Mouse (Mus musculus) MEL (cell line): ENCODE measurements around the gene Gm7075. TPM values are rescaled to one million over a fixed set of nuclear protein-coding genes. Genes with fewer than 3 reads are reported as not detected.
"Not testable (repeated sequence)": the region's sequence is repeated elsewhere in the genome, so short reads cannot be mapped to it uniquely, and the experiment has no call there.

Experiments used
- DNase-seq: peaks from one replicate; pipeline ENCODE4 v3.0.0; 2011; ENCODE audit warnings: low read depth, low spot score
- H3K27ac ChIP-seq: 2 replicates; pipeline ENCODE4 v1.5.1; 2012; ENCODE audit warnings: low read depth, mild to moderate bottlenecking, control low read depth, low read length, moderate library complexity; ENCODE audit not compliant: control insufficient read depth
- H3K27me3 ChIP-seq, 2 experiments: fragments of 150-350 bp in 1 of 2; sonication (generic) in 1 of 2; 2 replicates each; pipeline ENCODE4 v1.6.1; 2012; ENCODE audit warnings: low read length in 2 of 2, mild to moderate bottlenecking in 2 of 2, improper control_type of control experiment in 1 of 2, moderate library complexity in 1 of 2; ENCODE audit not compliant: insufficient read depth in 2 of 2, control insufficient read depth in 1 of 2
- H3K36me3 ChIP-seq, 2 experiments: 2 replicates each; pipeline ENCODE4 v1.6.1; 2012 to 2014; ENCODE audit warnings: low read length in 2 of 2, improper control_type of control experiment in 1 of 2, inconsistent platforms in 1 of 2, mild to moderate bottlenecking in 1 of 2; ENCODE audit not compliant: insufficient read depth in 2 of 2, control insufficient read depth in 1 of 2
- H3K4me1 ChIP-seq, 2 experiments: fragments of 150-350 bp in 1 of 2; sonication (generic) in 1 of 2; 2 replicates each; pipeline ENCODE4 v1.6.1; 2012; ENCODE audit warnings: low read length in 2 of 2, improper control_type of control experiment in 1 of 2, mild to moderate bottlenecking in 1 of 2; ENCODE audit not compliant: insufficient read depth in 2 of 2, control insufficient read depth in 1 of 2
- H3K4me3 ChIP-seq, 2 experiments: fragments of 150-350 bp in 1 of 2; sonication (generic) in 1 of 2; 2 replicates each; pipeline ENCODE4 v1.5.1; 2012; ENCODE audit warnings: low read depth in 2 of 2, low read length in 2 of 2, mild to moderate bottlenecking in 2 of 2, moderate library complexity in 2 of 2, control low read depth in 1 of 2, improper control_type of control experiment in 1 of 2; ENCODE audit not compliant: control insufficient read depth in 1 of 2, insufficient read depth in 1 of 2
- H3K79me2 ChIP-seq: 2 replicates; pipeline ENCODE4 v1.6.1; 2012; ENCODE audit warnings: mild to moderate bottlenecking, low read length, moderate library complexity; ENCODE audit not compliant: control insufficient read depth, poor library complexity, insufficient read depth
- H3K9ac ChIP-seq: 2 replicates; pipeline ENCODE4 v1.6.1; 2012; ENCODE audit warnings: low read depth, mild to moderate bottlenecking, control low read depth, low read length, moderate library complexity; ENCODE audit not compliant: control insufficient read depth, poor library complexity, severe bottlenecking
- H3K9me3 ChIP-seq: fragments of 150-350 bp; sonication (generic); replicated peaks from 2 replicates; pipeline ENCODE4 v1.6.1; 2012; ENCODE audit warnings: mild to moderate bottlenecking, low read length, improper control_type of control experiment, moderate library complexity; ENCODE audit not compliant: insufficient read depth
- BHLHE40 ChIP-seq: IDR thresholded peaks from 2 replicates; pipeline ENCODE4 v1.6.1; 2012; ENCODE audit warnings: low read depth, mild to moderate bottlenecking, inconsistent platforms, low read length, improper control_type of control experiment, borderline replicate concordance
- CHD1 ChIP-seq: IDR thresholded peaks from 2 replicates; pipeline ENCODE4 v1.6.1; 2012; ENCODE audit warnings: low read depth, mild to moderate bottlenecking, inconsistent platforms, low read length, improper control_type of control experiment
- CHD2 ChIP-seq: IDR thresholded peaks from 2 replicates; pipeline ENCODE4 v1.6.1; 2011; ENCODE audit warnings: low read length, improper control_type of control experiment
- CTCF ChIP-seq, 3 experiments: IDR thresholded peaks in 2 of 3; conservative IDR thresholded peaks in 1 of 3; 2 replicates each; pipeline ENCODE4 v1.5.1; 2011 to 2012; ENCODE audit warnings: low read length in 3 of 3, low read depth in 2 of 3, mild to moderate bottlenecking in 2 of 3, improper control_type of control experiment in 1 of 3, inconsistent platforms in 1 of 3, mixed read lengths in 1 of 3, moderate library complexity in 1 of 3; ENCODE audit not compliant: control insufficient read depth in 1 of 3, insufficient read depth in 1 of 3, poor library complexity in 1 of 3, severe bottlenecking in 1 of 3
- E2F4 ChIP-seq: IDR thresholded peaks from 2 replicates; pipeline ENCODE4 v1.6.1; 2011; ENCODE audit warnings: low read depth, low read length, improper control_type of control experiment, borderline replicate concordance
- ELF1 ChIP-seq: IDR thresholded peaks from 2 replicates; pipeline ENCODE4 v1.6.1; 2014; ENCODE audit warnings: low read depth, mild to moderate bottlenecking, inconsistent platforms, low read length, improper control_type of control experiment, moderate library complexity
- EP300 ChIP-seq, 2 experiments: IDR thresholded peaks; 2 replicates each; pipeline ENCODE4 v1.6.1; 2011; ENCODE audit warnings: improper control_type of control experiment in 2 of 2, low read length in 2 of 2, low read depth in 1 of 2, mild to moderate bottlenecking in 1 of 2
- GABPA ChIP-seq: IDR thresholded peaks from 2 replicates; pipeline ENCODE4 v1.6.1; 2012; ENCODE audit warnings: low read depth, mild to moderate bottlenecking, inconsistent platforms, low read length, improper control_type of control experiment, moderate library complexity
- GATA1 ChIP-seq: IDR thresholded peaks from 2 replicates; pipeline ENCODE4 v1.6.1; 2011; ENCODE audit warnings: low read depth, low read length, improper control_type of control experiment
- HCFC1 ChIP-seq: IDR thresholded peaks from 2 replicates; pipeline ENCODE4 v1.6.1; 2012; ENCODE audit warnings: low read depth, mild to moderate bottlenecking, inconsistent platforms, low read length, improper control_type of control experiment, moderate library complexity
- JUND ChIP-seq: IDR thresholded peaks from 2 replicates; pipeline ENCODE4 v1.6.1; 2011; ENCODE audit warnings: low read depth, mild to moderate bottlenecking, improper control_type of control experiment, low read length
- MAFK ChIP-seq: IDR thresholded peaks from 2 replicates; pipeline ENCODE4 v1.6.1; 2011; ENCODE audit warnings: low read depth, mild to moderate bottlenecking, low read length, improper control_type of control experiment, borderline replicate concordance
- MAX ChIP-seq: IDR thresholded peaks from 2 replicates; pipeline ENCODE4 v1.6.1; 2011; ENCODE audit warnings: low read length, improper control_type of control experiment
- MAZ ChIP-seq: IDR thresholded peaks from 2 replicates; pipeline ENCODE4 v1.6.1; 2012; ENCODE audit warnings: low read depth, mild to moderate bottlenecking, inconsistent platforms, low read length, improper control_type of control experiment
- MEF2A ChIP-seq: IDR thresholded peaks from 2 replicates; pipeline ENCODE4 v1.6.1; 2014; ENCODE audit warnings: low read depth, mild to moderate bottlenecking, inconsistent platforms, low read length, improper control_type of control experiment; ENCODE audit not compliant: poor library complexity, insufficient replicate concordance, severe bottlenecking; ENCODE audit errors: extremely low read depth
- MXI1 ChIP-seq: IDR thresholded peaks from 2 replicates; pipeline ENCODE4 v1.6.1; 2011; ENCODE audit warnings: mild to moderate bottlenecking, low read depth, low read length, improper control_type of control experiment
- MYB ChIP-seq: IDR thresholded peaks from 2 replicates; pipeline ENCODE4 v1.6.1; 2011; ENCODE audit warnings: mild to moderate bottlenecking, low read depth, low read length, improper control_type of control experiment
- POLR2A ChIP-seq, 2 experiments: IDR thresholded peaks; 2 replicates each; pipeline ENCODE4 v1.6.1; 2011 to 2012; ENCODE audit warnings: low read length in 2 of 2, mild to moderate bottlenecking in 2 of 2, control low read depth in 1 of 2, improper control_type of control experiment in 1 of 2, low read depth in 1 of 2, moderate library complexity in 1 of 2; ENCODE audit not compliant: control insufficient read depth in 1 of 2, insufficient read depth in 1 of 2, poor library complexity in 1 of 2
- POLR2AphosphoS5 ChIP-seq: IDR thresholded peaks from 2 replicates; pipeline ENCODE4 v1.6.1; 2012; ENCODE audit warnings: low read depth, borderline replicate concordance, mild to moderate bottlenecking, inconsistent platforms, low read length, moderate library complexity, mixed read lengths
- RAD21 ChIP-seq: IDR thresholded peaks from 2 replicates; pipeline ENCODE4 v1.6.1; 2011; ENCODE audit warnings: mild to moderate bottlenecking, low read depth, low read length, improper control_type of control experiment
- SIN3A ChIP-seq: IDR thresholded peaks from 2 replicates; pipeline ENCODE4 v1.6.1; 2012; ENCODE audit warnings: low read length, improper control_type of control experiment, inconsistent platforms
- SMC3 ChIP-seq: IDR thresholded peaks from 2 replicates; pipeline ENCODE4 v1.6.1; 2011; ENCODE audit warnings: low read depth, low read length, improper control_type of control experiment
- TBP ChIP-seq: IDR thresholded peaks from 2 replicates; pipeline ENCODE4 v1.8.0; 2011; ENCODE audit warnings: low read depth, low read length, improper control_type of control experiment
- TCF12 ChIP-seq: IDR thresholded peaks from 2 replicates; pipeline ENCODE4 v1.6.1; 2014; ENCODE audit warnings: low read depth, mild to moderate bottlenecking, inconsistent platforms, low read length, improper control_type of control experiment, moderate library complexity
- USF1 ChIP-seq: IDR thresholded peaks from 2 replicates; pipeline ENCODE4 v1.6.1; 2014; ENCODE audit warnings: low read depth, mild to moderate bottlenecking, inconsistent platforms, low read length, improper control_type of control experiment, moderate library complexity
- USF2 ChIP-seq, 2 experiments: IDR thresholded peaks; 2 replicates each; pipeline ENCODE4 v1.6.1; 2011 to 2012; ENCODE audit warnings: improper control_type of control experiment in 2 of 2, low read length in 2 of 2, borderline replicate concordance in 1 of 2, inconsistent platforms in 1 of 2, low read depth in 1 of 2, mild to moderate bottlenecking in 1 of 2; ENCODE audit not compliant: insufficient read depth in 1 of 2
- ZC3H11A ChIP-seq: IDR thresholded peaks from 2 replicates; pipeline ENCODE4 v1.6.1; 2012; ENCODE audit warnings: low read depth, mild to moderate bottlenecking, inconsistent platforms, low read length, improper control_type of control experiment
- ZKSCAN1 ChIP-seq: IDR thresholded peaks from 2 replicates; pipeline ENCODE4 v1.6.1; 2012; ENCODE audit warnings: low read depth, mild to moderate bottlenecking, inconsistent platforms, low read length, improper control_type of control experiment, moderate library complexity
- ZMIZ1 ChIP-seq: IDR thresholded peaks from 2 replicates; pipeline ENCODE4 v1.6.1; 2012; ENCODE audit warnings: low read depth, mild to moderate bottlenecking, inconsistent platforms, low read length, improper control_type of control experiment, moderate library complexity
- polyA plus RNA-seq, 2 experiments: library from polyadenylated mRNA; stranded (reverse) in 1 of 2; unstranded in 1 of 2; fragments of >175 nt in 1 of 2; fragments of >200 nt in 1 of 2; gene quantifications; 2 replicates each; pipeline versions ENCODE4 v1.2.1 to v1.2.4; 2012; ENCODE audit warnings: low replicate concordance in 2 of 2, low read depth in 1 of 2; ENCODE audit not compliant: insufficient read length in 2 of 2, insufficient read depth in 1 of 2, missing spikeins in 1 of 2
- total RNA-seq: library from RNA; depleted of rRNA; stranded (reverse); fragments of 300-350 nt; gene quantifications from 2 replicates; pipeline ENCODE4 v1.2.3, GENCODE M21; 2012

The Gm7075 gene
- total and polyA plus RNA-seq, 3 experiments = not detected

GRCm38 (mm10) chr10:63385897-63386296, 35.7 kb downstream of the Gm7075 start:
- H3K27me3 ChIP-seq, H3K79me2 ChIP-seq, H3K9me3 ChIP-seq, H3K36me3 ChIP-seq, H3K4me1 ChIP-seq: not testable (repeated sequence)
- TF ChIP-seq TBP = peak; percentile 93
- Histone ChIP-seq H3K9ac (peak overlapping the region; percentile 56), H3K27ac (peak overlapping the region; percentile 5; the same call in 1 of the 2 replicates), H3K4me3 (peak overlapping the region; percentile 73 to 86)
- DNase-seq = peak; percentile 36

- H3K36me3 ChIP-seq = peaks cover 0 to 3% of the 10 kb centered on the region in 2 experiments; a peak in 2 of 4 replicates
- H3K27ac ChIP-seq = peak within 1 kb of the TSS; percentile 56
- H3K9me3 ChIP-seq = no peaks in the 10 kb centered on the region
- peak within 1 kb of the TSS; percentile 75 for H3K9ac ChIP-seq
- no peaks in the 10 kb centered on the region for H3K79me2 ChIP-seq
- peak within 1 kb of the TSS; percentile 58 to 72 for H3K4me3 ChIP-seq
- H3K4me1 ChIP-seq = peaks cover 0 to 3% of the 10 kb centered on the region in 2 experiments; a peak in 1 of 4 replicates
- no peaks in the 10 kb centered on the region for H3K27me3 ChIP-seq
- DNase-seq = peak; percentile 99
- TF ChIP-seq JUND (no peak), SIN3A (peak; percentile 87), MAX (peak; percentile 63; the same call in 1 of the 2 replicates), POLR2AphosphoS5 (no peak), BHLHE40 (no peak), CHD1 (0 out of 2 replicates have a peak, but pooled peaks have one; percentile 22), ZMIZ1 (peak; percentile 74), MAFK (no peak), USF1 (peak; percentile 39; the same call in 1 of the 2 replicates), ELF1 (peak; percentile 95), EP300 (IDR thresholded peaks at IDR 0.05; ENCODE audit: low read depth in 1 of 2, low read length in 2 of 2) (no peak), MXI1 (peak; percentile 83), ZKSCAN1 (no peak), ZC3H11A (peak; percentile 46), E2F4 (no peak), POLR2A (IDR thresholded peaks at IDR 0.05; ENCODE audit: control insufficient read depth in 1 of 2, insufficient read depth in 1 of 2, low read depth in 1 of 2, low read length in 2 of 2, poor library complexity in 1 of 2) (peak; percentile 42 to 92; a peak in 3 of 4 replicates), TCF12 (peak; percentile 59; the same call in 1 of the 2 replicates), MAZ (0 out of 2 replicates have a peak, but pooled peaks have one; percentile 32), USF2 (IDR thresholded peaks at IDR 0.05; ENCODE audit: borderline replicate concordance in 1 of 2, insufficient read depth in 1 of 2, low read depth in 1 of 2, low read length in 2 of 2) (no peak), SMC3 (peak; percentile 45), GABPA (no peak), HCFC1 (peak; percentile 98), CHD2 (peak; percentile 93), MEF2A (no peak), CTCF (IDR thresholded peaks at IDR 0.05 in 2 of 3, conservative IDR thresholded peaks at IDR 0.05 in 1 of 3; ENCODE audit: control insufficient read depth in 1 of 3, insufficient read depth in 1 of 3, low read depth in 2 of 3, low read length in 3 of 3, poor library complexity in 1 of 3, severe bottlenecking in 1 of 3) (peak; percentile 65 to 89 (median 76)), TBP (peak; percentile 98), MYB (no peak), GATA1 (no peak), RAD21 (peak; percentile 87)
These were observed 39.0 kb downstream of the Gm7075 start, which contains the start of gene Dnajc12 for GRCm38 (mm10) chr10:63382372-63383279. Gene Dnajc12, plus strand, starts transcription at chr10:63382443.
